Mouse (Mus musculus) spleen, adult 2 months (tissue): ENCODE measurements around the gene Slc1a5.

Source experiments
- CTCF ChIP-seq: fragments of 200-500 bp; IDR thresholded peaks from 2 replicates; pipeline ENCODE4 v1.5.1; 2011; ENCODE audit warnings: mild to moderate bottlenecking, inconsistent platforms; ENCODE audit not compliant: insufficient read depth, insufficient read length, insufficient replicate concordance; ENCODE audit errors: extremely low read depth
- POLR2A ChIP-seq: fragments of 200-500 bp; IDR thresholded peaks from 2 replicates; pipeline ENCODE4 v1.6.1; 2011; ENCODE audit warnings: low read depth, low read length, inconsistent platforms

- TF ChIP-seq CTCF (no peak), POLR2A (no peak)
Observed at GRCm38 (mm10) chr7:16812505-16812904, 31.4 kb downstream of the Slc1a5 start.
